Mouse (Mus musculus) heart, embryonic 11.5 days (tissue): Measurements from ENCODE around the gene Bglap2. TPM values are rescaled to one million over a fixed set of nuclear protein-coding genes. Genes with fewer than 3 reads are reported as not detected.
A peak's percentile ranks its signal among the peaks of the same experiment; 100 is the strongest.
"Not testable (repeated sequence)": the region's sequence is repeated elsewhere in the genome, so short reads cannot be mapped to it uniquely, and the experiment has no call there.

Experiments used
- ATAC-seq: fragments of 200-750 bp; cut with Nextera tagmentation; replicated peaks from 2 replicates; pipeline ENCODE4 v1.8.0; 2017; ENCODE audit warnings: moderate library complexity; ENCODE audit not compliant: insufficient number of reproducible peaks, low FRiP score, low TSS enrichment
- H3K27ac ChIP-seq: fragments of 300-500 bp; sonication (generic); 2 replicates; pipeline ENCODE4 v1.5.1; 2014; ENCODE audit warnings: mild to moderate bottlenecking, low read depth, low read length
- H3K27me3 ChIP-seq: fragments of 300-500 bp; sonication (generic); 2 replicates; pipeline ENCODE4 v1.6.1; 2014; ENCODE audit warnings: mild to moderate bottlenecking, low read length, mixed read lengths; ENCODE audit not compliant: control insufficient read depth, insufficient read depth
- H3K36me3 ChIP-seq: fragments of 300-500 bp; sonication (generic); 2 replicates; pipeline ENCODE4 v1.6.1; 2014; ENCODE audit warnings: mild to moderate bottlenecking, low read length, moderate library complexity, mixed read lengths; ENCODE audit not compliant: control insufficient read depth, insufficient read depth
- H3K4me1 ChIP-seq: fragments of 300-500 bp; sonication (generic); 2 replicates; pipeline ENCODE4 v1.6.1; 2014; ENCODE audit warnings: low read length; ENCODE audit not compliant: control insufficient read depth, insufficient read depth
- H3K4me2 ChIP-seq: fragments of 300-500 bp; sonication (generic); 2 replicates; pipeline ENCODE4 v1.6.1; 2014; ENCODE audit warnings: mild to moderate bottlenecking, moderate library complexity
- H3K4me3 ChIP-seq: fragments of 300-500 bp; sonication (generic); 2 replicates; pipeline ENCODE4 v1.5.1; 2014; ENCODE audit warnings: low read depth, low read length
- H3K9ac ChIP-seq: fragments of 300-500 bp; sonication (generic); 2 replicates; pipeline ENCODE4 v1.6.1; 2014; ENCODE audit warnings: mild to moderate bottlenecking, low read depth, low read length, moderate library complexity
- H3K9me3 ChIP-seq: fragments of 300-500 bp; sonication (generic); replicated peaks from 2 replicates; pipeline ENCODE4 v1.6.1; 2016; ENCODE audit warnings: low read length; ENCODE audit not compliant: control insufficient read depth
- WGBS: fragments of 180-500 bp; shearing (Covaris S2); extraction: QIAGEN DNeasy Blood & Tissue Kit; methylation state at CpG from one replicate; pipeline ENCODE4 v1.1.7; 2014; ENCODE audit not compliant: insufficient replicate concordance; 5-methylcytosine and 5-hydroxymethylcytosine counted together
- polyA plus RNA-seq: library from polyadenylated mRNA; unstranded; fragments of >200 nt; fragmentation: Nextera tagmentation; extraction: Ambion mirVana; gene quantifications from 2 replicates; pipeline ENCODE4 v1.2.1, GENCODE M21; 2014

Gene Bglap2
- polyA plus RNA-seq, 1 experiment from 2014 or later: not detected

- not testable (repeated sequence) for ATAC-seq, H3K27me3 ChIP-seq, H3K4me3 ChIP-seq, H3K9me3 ChIP-seq, H3K36me3 ChIP-seq, H3K9ac ChIP-seq, H3K27ac ChIP-seq, H3K4me2 ChIP-seq, H3K4me1 ChIP-seq
- 27% methylated on average over 5 of the region's 7 CpGs for WGBS
These were observed 1.9 kb downstream of the Bglap2 start for GRCm38 (mm10) chr3:88376644-88377043.

- peak overlapping the region; percentile 52; the same call in 1 of the 2 replicates for H3K9ac ChIP-seq
- H3K27ac ChIP-seq, H3K36me3 ChIP-seq, H3K4me1 ChIP-seq, H3K27me3 ChIP-seq, H3K9me3 ChIP-seq: not testable (repeated sequence)
- ATAC-seq: peak; percentile 72; the same call in 1 of the 2 replicates
- H3K4me3 ChIP-seq: 0 out of 2 replicates have a peak overlapping the region, but pooled peaks have one; percentile 8
- H3K4me2 ChIP-seq: peak overlapping the region; percentile 51
- WGBS: 16% methylated on average over 18 of the region's 19 CpGs
These were observed 2.5 kb downstream of the Bglap2 start for GRCm38 (mm10) chr3:88375750-88376626.

- not testable (repeated sequence) for H3K36me3 ChIP-seq, H3K27me3 ChIP-seq, H3K4me2 ChIP-seq, H3K9me3 ChIP-seq, H3K4me1 ChIP-seq, H3K27ac ChIP-seq, ATAC-seq, H3K4me3 ChIP-seq, H3K9ac ChIP-seq
- 88% methylated on average over 9 of the region's 9 CpGs for WGBS
These were observed 5.9 kb downstream of the Bglap2 start, which contains the start of gene Bglap3 for GRCm38 (mm10) chr3:88372643-88373042. Gene Bglap3 (minus strand): TSS chr3:88372743.

- not testable (repeated sequence) for H3K9me3 ChIP-seq, H3K4me3 ChIP-seq, H3K27ac ChIP-seq, ATAC-seq, H3K9ac ChIP-seq, H3K36me3 ChIP-seq, H3K4me2 ChIP-seq
- peaks cover 19% of the 10 kb centered on the region for H3K27me3 ChIP-seq
- H3K4me1 ChIP-seq: peaks cover 12% of the 10 kb centered on the region
- WGBS: 83% methylated on average over 7 of the region's 7 CpGs
These were observed 10.0 kb downstream of the Bglap2 start for GRCm38 (mm10) chr3:88368511-88368910.

- H3K9ac ChIP-seq, H3K36me3 ChIP-seq, H3K9me3 ChIP-seq, H3K27ac ChIP-seq, H3K4me2 ChIP-seq, H3K4me3 ChIP-seq, ATAC-seq: not testable (repeated sequence)
- Histone ChIP-seq H3K4me1 (peaks cover 13% of the 10 kb centered on the region), H3K27me3 (peaks cover 19% of the 10 kb centered on the region)
- 41% methylated on average over 3 of the region's 7 CpGs for WGBS
These were observed 11.0 kb downstream of the Bglap2 start for GRCm38 (mm10) chr3:88367517-88367916.

GRCm38 (mm10) chr3:88366830-88367428 is 11.6 kb downstream of the Bglap2 start:
- not testable (repeated sequence) for H3K36me3 ChIP-seq, H3K9ac ChIP-seq, H3K9me3 ChIP-seq, H3K27ac ChIP-seq
- 6% methylated on average over 16 of the region's 22 CpGs for WGBS
- Histone ChIP-seq H3K4me2 (peak overlapping the region; percentile 51), H3K4me1 (peaks cover 13% of the 10 kb centered on the region), H3K27me3 (peaks cover 19% of the 10 kb centered on the region), H3K4me3 (0 out of 2 replicates have a peak overlapping the region, but pooled peaks have one; percentile 10)
- ATAC-seq: peak; percentile 41; the same call in 1 of the 2 replicates

- H3K36me3 ChIP-seq: peaks cover 11% of the 10 kb centered on the region
- H3K4me2 ChIP-seq: no peak overlapping the region
- no peak overlapping the region for H3K4me3 ChIP-seq
- no peak overlapping the region for H3K9ac ChIP-seq
- no peak overlapping the region for H3K27ac ChIP-seq
- H3K27me3 ChIP-seq: peaks cover 19% of the 10 kb centered on the region
- H3K4me1 ChIP-seq: peaks cover 13% of the 10 kb centered on the region
- WGBS: 34% methylated on average over 34 of the region's 34 CpGs
- no peak for ATAC-seq
- no peaks in the 10 kb centered on the region for H3K9me3 ChIP-seq
These were observed 12.7 kb downstream of the Bglap2 start for GRCm38 (mm10) chr3:88365705-88366361.

GRCm38 (mm10) chr3:88364337-88364736 is 14.2 kb downstream of the Bglap2 start, which contains the start of gene Paqr6:
Gene Paqr6 (plus strand): TSS chr3:88364584.
- Histone ChIP-seq H3K4me1 (peaks cover 21% of the 10 kb centered on the region), H3K9me3 (no peaks in the 10 kb centered on the region), H3K27ac (peak within 1 kb of the TSS; percentile 73), H3K27me3 (peaks cover 19% of the 10 kb centered on the region), H3K36me3 (peaks cover 24% of the 10 kb centered on the region), H3K9ac (0 out of 2 replicates have a peak within 1 kb of the TSS, but pooled peaks have one; percentile 28), H3K4me2 (peak within 1 kb of the TSS; percentile 60), H3K4me3 (peak within 1 kb of the TSS; percentile 27)
- WGBS: under 1% methylated on average over 16 of the region's 16 CpGs
- peak; percentile 28 for ATAC-seq
